In the genomic region with DNA sequence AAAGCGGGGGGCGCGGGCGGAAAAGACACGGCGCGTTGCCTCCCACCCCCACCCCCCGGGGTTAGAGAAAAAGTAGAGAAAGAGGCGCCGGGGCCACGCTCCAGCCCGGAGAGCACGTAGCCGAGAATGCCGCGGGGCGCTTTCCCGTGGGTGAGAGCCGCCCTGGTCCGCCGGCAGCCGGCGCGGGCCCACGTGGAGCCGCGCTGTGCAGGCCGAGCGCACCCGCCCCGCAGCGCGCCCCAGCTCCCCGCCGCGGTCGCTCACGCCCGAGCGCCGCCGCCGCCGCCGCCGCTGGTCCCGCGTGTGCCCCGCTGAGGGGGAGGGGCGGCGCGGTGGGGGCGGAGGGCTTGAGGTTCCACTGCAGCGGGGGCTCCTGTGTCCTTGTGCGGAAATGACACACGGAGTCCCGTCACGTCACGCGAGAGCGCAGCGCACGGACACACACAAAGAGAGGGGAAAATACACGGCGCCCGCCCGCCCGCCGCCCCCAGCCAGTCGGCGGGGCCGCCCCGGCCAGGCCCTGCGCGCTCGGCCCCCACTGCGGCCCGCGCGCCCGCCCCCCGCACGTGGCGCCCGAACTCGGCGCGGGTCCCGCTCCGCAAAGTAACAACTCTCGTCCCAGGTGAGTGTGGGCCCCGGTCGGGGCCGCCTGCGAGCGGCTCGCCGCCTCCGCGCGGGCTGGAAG, we compare ENCODE assay signal across 8 mouse cellular contexts. TPM values are rescaled to one million over a fixed set of nuclear protein-coding genes. Genes with fewer than 3 reads are reported as not detected.
DNase-seq lines count a peak whose midpoint lies in the region; ATAC-seq and TF ChIP-seq lines count a peak whose summit lies in the region.

Gene Bend3 (plus strand): TSS at position 81 of the 685 bp plus-strand sequence.

- H3K9ac ChIP-seq in limb, embryonic 14.5 days (ENCODE audit: low read depth, low read length, severe bottlenecking), result peak within 1 kb of the TSS; percentile 97
- H3K9ac ChIP-seq in midbrain, embryonic 14.5 days (replicated peaks; ENCODE audit: low read length), result peak within 1 kb of the TSS; percentile 97

- no peaks in the 10 kb centered on the region for H3K9me3 ChIP-seq in erythroblast, embryonic 14.5 days (ENCODE audit: control insufficient read depth, low read length)
- H3K9me3 ChIP-seq in limb, embryonic 14.5 days (ENCODE audit: control insufficient read depth, low read length), result no peaks in the 10 kb centered on the region
- H3K9me3 ChIP-seq in midbrain, embryonic 14.5 days (ENCODE audit: control insufficient read depth, low read length), result no peaks in the 10 kb centered on the region

- peak within 1 kb of the TSS; percentile 82 for H3K4me2 ChIP-seq in limb, embryonic 14.5 days (replicated peaks; ENCODE audit: low read depth, low read length, severe bottlenecking)
- peak within 1 kb of the TSS; percentile 98 for H3K4me2 ChIP-seq in midbrain, embryonic 14.5 days (ENCODE audit: low read length)

- peak; percentile 78 for DNase-seq in embryo, embryonic 11 days
- DNase-seq in heart, adult 18-20 months, result peak; percentile 59 to 69
- peak; percentile 43 to 51 for DNase-seq in kidney, adult 8-10 months
- peak; percentile 58 for DNase-seq in limb, embryonic 14.5 days (ENCODE audit: low spot score)
- DNase-seq in midbrain, embryonic 14.5 days, result peak; percentile 82
- DNase-seq in spleen, postnatal 4 days (ENCODE audit: low spot score in 2 of 2), result peak; percentile 34 to 79

- ATAC-seq in erythroblast, adult 5-6 weeks (replicated peaks; ENCODE audit: low FRiP score, poor library complexity, severe bottlenecking), result no peak
- peak; percentile 76 for ATAC-seq in limb, embryonic 14.5 days (ENCODE audit: low FRiP score, low read depth)
- ATAC-seq in midbrain, embryonic 14.5 days (ENCODE audit: low FRiP score, low TSS enrichment), result peak; percentile 74

- peak within 1 kb of the TSS; percentile 99 for H3K27ac ChIP-seq in limb, embryonic 14.5 days (replicated peaks; ENCODE audit: low read depth, low read length)
- peak within 1 kb of the TSS; percentile 99 for H3K27ac ChIP-seq in midbrain, embryonic 14.5 days (replicated peaks; ENCODE audit: low read depth, low read length)

- 0% methylated on average over 22 of the region's 101 CpGs for WGBS in limb, embryonic 14.5 days
- WGBS in midbrain, embryonic 14.5 days, result under 1% methylated on average over 82 of the region's 101 CpGs

- H3K4me1 ChIP-seq in erythroblast, embryonic 14.5 days (ENCODE audit: control insufficient read depth), result peaks cover 57% of the 10 kb centered on the region
- H3K4me1 ChIP-seq in limb, embryonic 14.5 days (ENCODE audit: control insufficient read depth, insufficient read depth, low read length), result peaks cover 33% of the 10 kb centered on the region
- H3K4me1 ChIP-seq in midbrain, embryonic 14.5 days (ENCODE audit: control insufficient read depth, insufficient read depth, low read length), result peaks cover 35% of the 10 kb centered on the region

- TF ChIP-seq POLR2A in limb, embryonic 14.5 days (IDR thresholded peaks at IDR 0.05; ENCODE audit: borderline replicate concordance, extremely low read depth, insufficient read depth, insufficient read length), result no peak

- peaks cover 17% of the 10 kb centered on the region for H3K27me3 ChIP-seq in erythroblast, embryonic 14.5 days (ENCODE audit: control insufficient read depth)
- H3K27me3 ChIP-seq in limb, embryonic 14.5 days (ENCODE audit: control insufficient read depth, insufficient read depth, low read length), result no peaks in the 10 kb centered on the region
- H3K27me3 ChIP-seq in midbrain, embryonic 14.5 days (ENCODE audit: control insufficient read depth, insufficient read depth, low read length), result no peaks in the 10 kb centered on the region

- H3K36me3 ChIP-seq in erythroblast, embryonic 14.5 days (ENCODE audit: control insufficient read depth), result no peaks in the 10 kb centered on the region
- H3K36me3 ChIP-seq in limb, embryonic 14.5 days (ENCODE audit: control insufficient read depth, insufficient read depth, low read length), result no peaks in the 10 kb centered on the region
- no peaks in the 10 kb centered on the region for H3K36me3 ChIP-seq in midbrain, embryonic 14.5 days (ENCODE audit: control insufficient read depth, insufficient read depth, low read length)

- H3K4me3 ChIP-seq in erythroblast, embryonic 14.5 days (replicated peaks), result peak within 1 kb of the TSS; percentile 84
- H3K4me3 ChIP-seq in limb, embryonic 14.5 days (replicated peaks; ENCODE audit: low read length), result peak within 1 kb of the TSS; percentile 80
- peak within 1 kb of the TSS; percentile 76 for H3K4me3 ChIP-seq in midbrain, embryonic 14.5 days (replicated peaks; ENCODE audit: low read depth, low read length)

RNA-seq across cellular contexts. Expression of gene Bend3, which starts in this region (rescaled TPM):
- 0.06 and 0.16 TPM in 2 replicates for polyA plus RNA-seq in erythroblast, embryonic 14.5 days (2012)
- total RNA-seq in erythroblast, adult 5-6 weeks (2015; ENCODE audit: low replicate concordance), result 2.1 and 2.3 TPM in 2 replicates
- total RNA-seq in erythroblast, adult 5-6 weeks (2017; ENCODE audit: low replicate concordance), result 0.70 and 0.85 TPM in 2 replicates
- total RNA-seq in heart, adult 18-20 months (2021), result 1 to 10 TPM; 4.0 to 4.2 TPM
- polyA plus RNA-seq in limb, embryonic 14.5 days (2012; rRNA removed), result 9.8 and 11.4 TPM in 2 replicates
- polyA plus RNA-seq in limb, embryonic 14.5 days (2014; fragmentation: Nextera tagmentation; extraction: Ambion mirVana), result 5.0 and 6.1 TPM in 2 replicates
- 3.8 and 6.1 TPM in 2 replicates for polyA plus RNA-seq in midbrain, embryonic 14.5 days (2014; fragmentation: Nextera tagmentation; extraction: Ambion mirVana)
